Mouse (Mus musculus): ENCODE measurements around the gene Dgkb. TPM values are rescaled to one million over a fixed set of nuclear protein-coding genes. Genes with fewer than 3 reads are reported as not detected.

Gene Dgkb
- total RNA-seq, 1 experiment from 2014 or later, result not detected

GRCm38 (mm10) chr12:38450323-38451087, 633.0 kb downstream of the Dgkb start:
- ATAC-seq (replicated peaks in 1 of 2; ENCODE audit: insufficient read depth in 1 of 2, low FRiP score in 2 of 2, low TSS enrichment in 1 of 2, low read depth in 1 of 2, poor library complexity in 2 of 2, severe bottlenecking in 2 of 2), result no peak

DNA sequence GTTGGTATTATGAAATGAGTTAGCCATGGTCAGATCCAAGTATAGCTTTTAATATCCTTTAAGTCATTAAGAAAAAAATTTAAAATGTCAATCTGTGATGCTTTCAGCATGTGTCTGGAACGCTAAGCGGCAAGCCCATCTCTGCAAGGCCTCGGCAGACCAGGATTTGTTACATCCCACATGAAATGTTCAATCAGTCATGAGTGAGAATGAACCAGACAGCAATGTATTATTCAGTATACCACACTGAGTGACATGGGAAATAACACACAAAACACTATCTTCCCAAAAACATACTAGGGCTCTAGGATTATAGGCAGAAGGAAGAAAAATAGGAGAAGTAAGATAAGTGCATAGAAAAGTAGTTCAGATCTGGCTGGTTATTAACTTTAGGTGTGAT, 634.2 kb downstream of the Dgkb start:
- no peak for ATAC-seq (replicated peaks in 1 of 2; ENCODE audit: insufficient read depth in 1 of 2, low FRiP score in 2 of 2, low TSS enrichment in 1 of 2, low read depth in 1 of 2, poor library complexity in 2 of 2, severe bottlenecking in 2 of 2)

- ATAC-seq (replicated peaks in 1 of 2; ENCODE audit: insufficient read depth in 1 of 2, low FRiP score in 2 of 2, low TSS enrichment in 1 of 2, low read depth in 1 of 2, poor library complexity in 2 of 2, severe bottlenecking in 2 of 2), result no peak
Observed at GRCm38 (mm10) chr12:38468191-38468590, 650.7 kb downstream of the Dgkb start.

GRCm38 (mm10) chr12:38468605-38469004, 651.1 kb downstream of the Dgkb start:
- no peak for ATAC-seq (replicated peaks in 1 of 2; ENCODE audit: insufficient read depth in 1 of 2, low FRiP score in 2 of 2, low TSS enrichment in 1 of 2, low read depth in 1 of 2, poor library complexity in 2 of 2, severe bottlenecking in 2 of 2)

- ATAC-seq (replicated peaks in 1 of 2; ENCODE audit: insufficient read depth in 1 of 2, low FRiP score in 2 of 2, low TSS enrichment in 1 of 2, low read depth in 1 of 2, poor library complexity in 2 of 2, severe bottlenecking in 2 of 2), result no peak
Observed at GRCm38 (mm10) chr12:38497229-38497628, 679.7 kb downstream of the Dgkb start.

DNA sequence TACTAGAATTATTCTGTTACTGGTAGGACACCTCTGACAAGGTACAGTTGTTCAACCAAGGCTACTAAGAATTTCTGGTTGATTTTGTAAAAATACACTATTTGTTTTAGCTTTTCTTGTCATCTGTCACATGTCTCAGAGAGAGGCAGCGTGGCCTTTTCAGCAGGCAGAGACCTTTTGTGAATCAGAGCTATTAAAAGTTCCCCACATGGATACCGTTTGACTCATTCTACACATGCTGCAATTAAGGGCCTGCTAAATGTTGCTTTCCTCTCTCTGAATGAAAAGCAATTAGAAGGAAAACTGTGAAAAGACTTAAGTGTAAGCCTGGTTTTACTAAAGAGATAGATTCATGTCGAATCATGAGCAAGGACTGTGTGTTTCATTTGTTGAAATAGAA, 683.4 kb downstream of the Dgkb start:
- no peak for ATAC-seq (replicated peaks in 1 of 2; ENCODE audit: insufficient read depth in 1 of 2, low FRiP score in 2 of 2, low TSS enrichment in 1 of 2, low read depth in 1 of 2, poor library complexity in 2 of 2, severe bottlenecking in 2 of 2)

DNA sequence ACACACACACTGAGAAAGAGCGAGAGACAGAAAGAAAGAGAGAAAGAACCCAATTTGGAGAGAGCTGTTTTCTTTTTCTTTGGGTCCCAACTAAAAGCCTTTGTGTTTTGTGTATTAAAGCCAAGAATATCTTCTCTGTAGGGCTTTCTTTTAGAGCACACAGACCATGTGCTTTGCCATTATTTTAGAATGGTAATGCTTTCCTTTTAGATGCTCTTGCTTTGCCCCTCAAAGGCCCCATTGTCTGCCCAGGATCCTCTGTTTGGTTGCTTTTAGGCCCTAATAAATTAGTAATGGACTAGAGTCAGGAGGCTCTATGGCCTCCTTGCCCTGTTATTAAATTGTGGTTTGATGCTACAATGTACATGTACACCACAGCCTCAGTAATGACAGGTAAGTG, 690.7 kb downstream of the Dgkb start:
- no peak for ATAC-seq (replicated peaks in 1 of 2; ENCODE audit: insufficient read depth in 1 of 2, low FRiP score in 2 of 2, low TSS enrichment in 1 of 2, low read depth in 1 of 2, poor library complexity in 2 of 2, severe bottlenecking in 2 of 2)

DNA sequence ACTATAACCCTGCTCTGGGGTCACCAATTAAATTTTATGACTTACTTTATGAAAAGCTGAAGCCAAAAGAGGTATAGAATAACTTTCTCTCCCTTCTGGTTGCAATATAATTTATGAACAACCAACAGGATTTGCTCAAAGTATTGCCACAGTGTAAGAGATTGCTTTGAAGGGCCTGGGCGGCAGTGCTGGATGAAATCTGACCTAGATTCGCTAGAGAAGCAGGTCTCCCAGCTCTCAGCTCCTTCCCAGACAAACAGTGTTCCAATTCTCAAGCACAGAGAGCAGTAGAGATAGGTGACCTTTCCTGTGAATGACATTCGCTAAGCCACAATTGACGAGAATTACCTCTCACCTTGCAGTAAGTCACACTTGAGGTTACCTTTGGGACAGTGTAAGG, 727.9 kb downstream of the Dgkb start:
- no peak for ATAC-seq (replicated peaks in 1 of 2; ENCODE audit: insufficient read depth in 1 of 2, low FRiP score in 2 of 2, low TSS enrichment in 1 of 2, low read depth in 1 of 2, poor library complexity in 2 of 2, severe bottlenecking in 2 of 2)

DNA sequence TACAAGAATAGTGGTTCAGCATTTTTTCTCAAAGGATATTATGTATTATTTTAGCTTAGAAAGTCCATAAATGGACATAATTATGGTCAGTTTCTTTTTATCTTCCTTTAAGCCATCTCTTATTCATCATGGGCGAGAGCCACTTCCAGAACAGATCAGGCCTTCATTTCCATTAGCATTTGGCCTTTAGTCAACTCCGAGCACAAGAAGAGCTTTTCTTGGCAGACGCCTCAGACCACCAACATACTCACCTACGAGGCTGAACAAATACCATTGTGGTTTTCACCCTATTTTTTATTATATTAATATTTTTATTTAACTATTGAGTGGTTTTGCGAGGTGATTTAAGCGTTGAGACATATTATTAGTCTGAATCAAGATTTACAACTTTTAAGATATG, 759.6 kb downstream of the Dgkb start:
- no peak for ATAC-seq (replicated peaks in 1 of 2; ENCODE audit: insufficient read depth in 1 of 2, low FRiP score in 2 of 2, low TSS enrichment in 1 of 2, low read depth in 1 of 2, poor library complexity in 2 of 2, severe bottlenecking in 2 of 2)

- no peak for ATAC-seq (replicated peaks in 1 of 2; ENCODE audit: insufficient read depth in 1 of 2, low FRiP score in 2 of 2, low TSS enrichment in 1 of 2, low read depth in 1 of 2, poor library complexity in 2 of 2, severe bottlenecking in 2 of 2)
Observed at GRCm38 (mm10) chr12:38579191-38579817, 761.8 kb downstream of the Dgkb start.

- ATAC-seq (replicated peaks in 1 of 2; ENCODE audit: insufficient read depth in 1 of 2, low FRiP score in 2 of 2, low TSS enrichment in 1 of 2, low read depth in 1 of 2, poor library complexity in 2 of 2, severe bottlenecking in 2 of 2), result no peak
Observed at GRCm38 (mm10) chr12:38586368-38586865, 768.9 kb downstream of the Dgkb start.

GRCm38 (mm10) chr12:38589951-38590350, 772.4 kb downstream of the Dgkb start:
- ATAC-seq (replicated peaks in 1 of 2; ENCODE audit: insufficient read depth in 1 of 2, low FRiP score in 2 of 2, low TSS enrichment in 1 of 2, low read depth in 1 of 2, poor library complexity in 2 of 2, severe bottlenecking in 2 of 2), result no peak

- no peak for ATAC-seq (replicated peaks in 1 of 2; ENCODE audit: insufficient read depth in 1 of 2, low FRiP score in 2 of 2, low TSS enrichment in 1 of 2, low read depth in 1 of 2, poor library complexity in 2 of 2, severe bottlenecking in 2 of 2)
Observed at GRCm38 (mm10) chr12:38593653-38594052, 776.1 kb downstream of the Dgkb start.

DNA sequence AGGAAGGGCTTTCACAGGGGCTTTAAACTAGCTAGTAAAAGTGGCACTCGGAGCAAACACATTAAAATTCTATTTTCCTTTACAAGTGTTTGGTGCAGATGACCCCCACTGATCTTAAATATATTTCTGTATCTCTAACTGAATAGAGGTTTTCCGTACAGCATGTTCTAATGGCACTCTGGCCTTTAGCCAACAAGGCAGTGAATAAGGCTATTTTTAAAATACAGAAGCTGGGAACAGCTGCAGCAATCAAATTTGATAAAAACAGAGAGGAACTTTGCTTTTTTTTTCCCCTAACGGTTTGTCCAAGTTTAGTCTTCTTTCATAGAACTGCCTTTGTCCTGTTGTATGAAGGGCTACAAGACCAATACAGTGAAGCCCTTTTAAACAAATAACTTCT, 776.5 kb downstream of the Dgkb start:
- ATAC-seq (replicated peaks in 1 of 2; ENCODE audit: insufficient read depth in 1 of 2, low FRiP score in 2 of 2, low TSS enrichment in 1 of 2, low read depth in 1 of 2, poor library complexity in 2 of 2, severe bottlenecking in 2 of 2), result peak; percentile 56 to 74; a peak in 3 of 4 replicates

- ATAC-seq (replicated peaks in 1 of 2; ENCODE audit: insufficient read depth in 1 of 2, low FRiP score in 2 of 2, low TSS enrichment in 1 of 2, low read depth in 1 of 2, poor library complexity in 2 of 2, severe bottlenecking in 2 of 2), result no peak
Observed at GRCm38 (mm10) chr12:38596416-38597062, 779.0 kb downstream of the Dgkb start.

- no peak for ATAC-seq (replicated peaks in 1 of 2; ENCODE audit: insufficient read depth in 1 of 2, low FRiP score in 2 of 2, low TSS enrichment in 1 of 2, low read depth in 1 of 2, poor library complexity in 2 of 2, severe bottlenecking in 2 of 2)
Observed at GRCm38 (mm10) chr12:38598096-38598495, 780.6 kb downstream of the Dgkb start.

GRCm38 (mm10) chr12:38600165-38600845, 782.8 kb downstream of the Dgkb start:
- ATAC-seq (replicated peaks in 1 of 2; ENCODE audit: insufficient read depth in 1 of 2, low FRiP score in 2 of 2, low TSS enrichment in 1 of 2, low read depth in 1 of 2, poor library complexity in 2 of 2, severe bottlenecking in 2 of 2), result no peak

DNA sequence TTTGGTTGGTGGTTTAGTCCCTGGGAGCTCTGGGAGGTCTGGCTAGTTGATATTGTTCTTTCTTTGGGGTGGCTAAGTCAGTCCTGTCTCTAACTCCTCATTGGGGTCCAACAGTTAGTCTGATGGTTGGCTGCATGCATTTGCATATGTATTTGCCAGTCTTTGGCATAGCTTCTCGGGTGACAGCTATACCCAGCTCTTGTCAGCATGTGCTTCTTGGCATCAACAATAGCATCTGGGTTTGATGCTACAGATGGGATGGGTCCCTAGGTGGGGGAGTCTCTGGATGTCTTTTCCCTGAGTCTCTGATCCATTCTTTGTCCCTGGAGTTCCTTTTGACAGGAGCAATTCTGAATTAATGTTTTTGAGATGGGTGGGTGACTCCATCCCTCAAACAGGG, 790.6 kb downstream of the Dgkb start:
- ATAC-seq (replicated peaks in 1 of 2; ENCODE audit: insufficient read depth in 1 of 2, low FRiP score in 2 of 2, low TSS enrichment in 1 of 2, low read depth in 1 of 2, poor library complexity in 2 of 2, severe bottlenecking in 2 of 2), result no peak

All from hematopoietic stem cell, adult 5-6 weeks (primary cell).